Mouse (Mus musculus) CH12.LX (cell line): ENCODE data around the gene Edil3. TPM values are rescaled to one million over a fixed set of nuclear protein-coding genes. Genes with fewer than 3 reads are reported as not detected.

Experiments
- DNase-seq: peaks from one replicate; pipeline ENCODE4 v3.0.0-alpha.2; 2013; ENCODE audit errors: extremely low read depth
- H3K27ac ChIP-seq: 2 replicates; pipeline ENCODE4 v1.5.1; 2012; ENCODE audit warnings: low read depth, mild to moderate bottlenecking, control low read depth, moderate library complexity; ENCODE audit not compliant: insufficient read depth
- H3K27me3 ChIP-seq: replicated peaks from 2 replicates; pipeline ENCODE3; 2012; ENCODE audit warnings: inconsistent platforms
- H3K36me3 ChIP-seq, 2 experiments: replicated peaks in 1 of 2; 2 replicates each; pipeline versions ENCODE3 to v1.6.1; 2012; ENCODE audit warnings: inconsistent platforms in 1 of 2, low read length in 1 of 2, mild to moderate bottlenecking in 1 of 2, mixed read lengths in 1 of 2, moderate library complexity in 1 of 2; ENCODE audit not compliant: control insufficient read depth in 1 of 2, insufficient read depth in 1 of 2
- H3K4me1 ChIP-seq, 2 experiments: 2 replicates each; pipeline ENCODE4 v1.6.1; 2012; ENCODE audit warnings: inconsistent platforms in 1 of 2, moderate library complexity in 1 of 2; ENCODE audit not compliant: insufficient read depth in 2 of 2, control insufficient read depth in 1 of 2
- H3K4me2 ChIP-seq: 2 replicates; pipeline ENCODE4 v1.6.1; 2012; ENCODE audit warnings: low read depth, mild to moderate bottlenecking, control low read depth; ENCODE audit not compliant: poor library complexity, insufficient read depth, severe bottlenecking
- H3K4me3 ChIP-seq, 3 experiments: fragments of 150-350 bp in 1 of 3; sonication (generic) in 1 of 3; replicated peaks in 1 of 3; 2 replicates each; pipeline versions ENCODE3 to v1.5.1; 2011 to 2012; ENCODE audit warnings: low read depth in 2 of 3, low read length in 2 of 3, mild to moderate bottlenecking in 2 of 3, moderate library complexity in 2 of 3, control low read depth in 1 of 3, improper control_type of control experiment in 1 of 3, inconsistent platforms in 1 of 3, mixed read lengths in 1 of 3; ENCODE audit not compliant: poor library complexity in 1 of 3
- H3K79me2 ChIP-seq: replicated peaks from 2 replicates; pipeline ENCODE4 v1.6.1; 2012; ENCODE audit warnings: mild to moderate bottlenecking, moderate library complexity; ENCODE audit not compliant: control insufficient read depth, poor library complexity, insufficient read depth, severe bottlenecking; ENCODE audit errors: extremely low read depth
- H3K9ac ChIP-seq: 2 replicates; pipeline ENCODE4 v1.6.1; 2012; ENCODE audit warnings: low read depth, mild to moderate bottlenecking, control low read depth, moderate library complexity; ENCODE audit not compliant: insufficient read depth
- H3K9me3 ChIP-seq: replicated peaks from 2 replicates; pipeline ENCODE3; 2012; ENCODE audit warnings: low read length, inconsistent platforms, mixed read lengths
- CHD1 ChIP-seq: IDR thresholded peaks from 2 replicates; pipeline ENCODE4 v1.6.1; 2012; ENCODE audit warnings: low read depth, low read length, improper control_type of control experiment, inconsistent platforms
- CHD2 ChIP-seq: IDR thresholded peaks from 2 replicates; pipeline ENCODE4 v1.6.1; 2011; ENCODE audit warnings: low read length, improper control_type of control experiment
- CTCF ChIP-seq, 2 experiments: IDR thresholded peaks in 1 of 2; conservative IDR thresholded peaks in 1 of 2; 2 replicates each; pipeline ENCODE4 v1.5.1; 2011 to 2012; ENCODE audit warnings: low read depth in 2 of 2, low read length in 2 of 2, improper control_type of control experiment in 1 of 2, inconsistent platforms in 1 of 2, mild to moderate bottlenecking in 1 of 2, moderate library complexity in 1 of 2
- GABPA ChIP-seq: IDR thresholded peaks from 2 replicates; pipeline ENCODE4 v1.6.1; 2012; ENCODE audit warnings: low read depth, low read length, improper control_type of control experiment, inconsistent platforms; ENCODE audit not compliant: insufficient replicate concordance
- IRF4 ChIP-seq: IDR thresholded peaks from 2 replicates; pipeline ENCODE4 v1.6.1; 2014; ENCODE audit warnings: low read depth, mild to moderate bottlenecking, inconsistent platforms, low read length, improper control_type of control experiment
- KAT2A ChIP-seq: IDR thresholded peaks from 2 replicates; pipeline ENCODE4 v1.6.1; 2012; ENCODE audit warnings: low read length, improper control_type of control experiment, inconsistent platforms; ENCODE audit not compliant: insufficient replicate concordance
- MEF2A ChIP-seq: IDR thresholded peaks from 2 replicates; pipeline ENCODE4 v1.6.1; 2014; ENCODE audit warnings: low read depth, mild to moderate bottlenecking, inconsistent platforms, low read length, improper control_type of control experiment, borderline replicate concordance
- MXI1 ChIP-seq: IDR thresholded peaks from 2 replicates; pipeline ENCODE4 v1.6.1; 2011; ENCODE audit warnings: mild to moderate bottlenecking, low read depth, low read length, improper control_type of control experiment
- MYC ChIP-seq: IDR thresholded peaks from 2 replicates; pipeline ENCODE4 v1.6.1; 2011; ENCODE audit warnings: low read depth, mild to moderate bottlenecking, improper control_type of control experiment, low read length
- NELFE ChIP-seq: IDR thresholded peaks from 2 replicates; pipeline ENCODE4 v1.6.1; 2011; ENCODE audit warnings: low read depth, low read length, improper control_type of control experiment
- PAX5 ChIP-seq: IDR thresholded peaks from 2 replicates; pipeline ENCODE4 v1.6.1; 2012; ENCODE audit warnings: low read length, inconsistent platforms, mixed read lengths
- POLR2AphosphoS2 ChIP-seq: IDR thresholded peaks from 2 replicates; pipeline ENCODE4 v1.6.1; 2011; ENCODE audit warnings: low read depth, low read length, improper control_type of control experiment
- RAD21 ChIP-seq: IDR thresholded peaks from 2 replicates; pipeline ENCODE4 v1.6.1; 2011; ENCODE audit warnings: low read depth, mild to moderate bottlenecking, low read length, improper control_type of control experiment, moderate library complexity
- RCOR1 ChIP-seq: conservative IDR thresholded peaks from 2 replicates; pipeline ENCODE4 v1.6.1; 2012; ENCODE audit warnings: low read depth, mild to moderate bottlenecking, inconsistent platforms, low read length, improper control_type of control experiment
- UBTF ChIP-seq: IDR thresholded peaks from 2 replicates; pipeline ENCODE4 v1.6.1; 2012; ENCODE audit warnings: low read depth, mild to moderate bottlenecking, inconsistent platforms, low read length, improper control_type of control experiment, moderate library complexity
- USF1 ChIP-seq: IDR thresholded peaks from 2 replicates; pipeline ENCODE4 v1.6.1; 2014; ENCODE audit warnings: low read depth, mild to moderate bottlenecking, inconsistent platforms, low read length, improper control_type of control experiment
- USF2 ChIP-seq: conservative IDR thresholded peaks from 2 replicates; pipeline ENCODE4 v1.6.1; 2011; ENCODE audit warnings: low read depth, low read length, improper control_type of control experiment
- ZC3H11A ChIP-seq: IDR thresholded peaks from 2 replicates; pipeline ENCODE4 v1.6.1; 2012; ENCODE audit warnings: low read depth, mild to moderate bottlenecking, inconsistent platforms, low read length, improper control_type of control experiment
- ZKSCAN1 ChIP-seq: IDR thresholded peaks from 2 replicates; pipeline ENCODE4 v1.6.1; 2012; ENCODE audit warnings: low read depth, inconsistent platforms, low read length, improper control_type of control experiment, borderline replicate concordance
- ZMIZ1 ChIP-seq: IDR thresholded peaks from 2 replicates; pipeline ENCODE4 v1.6.1; 2012; ENCODE audit warnings: low read depth, mild to moderate bottlenecking, inconsistent platforms, low read length, improper control_type of control experiment
- dilution Hi-C: fragments of 300-500 bp; cut with MboI; formaldehyde crosslinking; loops from 2 replicates; pipeline ENCODE4 v1.14.3; 2020; ENCODE audit warnings: low sequenced_read_pairs; ENCODE audit not compliant: extremely low pct_unique_long_range_greater_than_20kb, extremely low pct_ligation_motif_present
- in situ Hi-C: fragments of 300-500 bp; cut with MboI; formaldehyde crosslinking; loops from 3 replicates; pipeline ENCODE4 v1.14.3; 2019; ENCODE audit warnings: low sequenced_read_pairs, low pct_ligation_motif_present, low pct_unique_long_range_greater_than_20kb, mixed read lengths
- polyA plus RNA-seq: library from polyadenylated mRNA; unstranded; fragments of >175 nt; gene quantifications from 2 replicates; pipeline ENCODE4 v1.2.1, GENCODE M21; 2012; ENCODE audit warnings: low read depth; ENCODE audit not compliant: insufficient read length
- total RNA-seq, 2 experiments: library from RNA; depleted of rRNA; stranded (reverse); fragments of 300-350 nt in 1 of 2; fragments of >200 nt in 1 of 2; gene quantifications; 2 replicates each; pipeline ENCODE4 v1.2.3; 2012 to 2014

The Edil3 gene
- total and polyA plus RNA-seq, 3 experiments: not detected

- Histone ChIP-seq H3K4me2 (no peak overlapping the region), H3K9ac (no peak overlapping the region), H3K27ac (no peak overlapping the region), H3K4me1 (no peaks in the 10 kb centered on the region), H3K4me3 (no peak overlapping the region)
- dilution Hi-C loops: no loop called here
- no peak for TF ChIP-seq ZMIZ1
- no peak for TF ChIP-seq RCOR1
- TF ChIP-seq USF1: no peak
- TF ChIP-seq RAD21: no peak
- TF ChIP-seq IRF4: no peak
- no peak for TF ChIP-seq USF2
- no peak for TF ChIP-seq PAX5
- TF ChIP-seq ZKSCAN1: no peak
- TF ChIP-seq CHD2: no peak
- TF ChIP-seq, all 38 proteins: peak for 0
- Histone ChIP-seq H3K36me3 (no peaks in the 10 kb centered on the region), H3K79me2 (no peaks in the 10 kb centered on the region), H3K27me3 (no peaks in the 10 kb centered on the region), H3K9me3 (no peaks in the 10 kb centered on the region)
- DNase-seq: no peak
- in situ Hi-C loops: no loop called here
These were observed 254.9 kb downstream of the Edil3 start for GRCm38 (mm10) chr13:89076212-89076611.

- Histone ChIP-seq H3K9ac (no peak overlapping the region), H3K4me2 (no peak overlapping the region), H3K4me3 (no peak overlapping the region), H3K4me1 (no peaks in the 10 kb centered on the region), H3K27me3 (no peaks in the 10 kb centered on the region), H3K9me3 (no peaks in the 10 kb centered on the region), H3K79me2 (no peaks in the 10 kb centered on the region), H3K36me3 (no peaks in the 10 kb centered on the region), H3K27ac (no peak overlapping the region)
- in situ Hi-C loops (no loop called here), dilution Hi-C loops (no loop called here)
- no peak for TF ChIP-seq NELFE
- no peak for TF ChIP-seq MYC
- TF ChIP-seq MXI1: no peak
- TF ChIP-seq GABPA: no peak
- TF ChIP-seq UBTF: no peak
- TF ChIP-seq POLR2AphosphoS2: no peak
- TF ChIP-seq CHD1: no peak
- no peak for TF ChIP-seq CTCF (conservative IDR thresholded peaks at IDR 0.05 in 1 of 2, IDR thresholded peaks at IDR 0.05 in 1 of 2; ENCODE audit: low read depth in 2 of 2, low read length in 2 of 2)
- TF ChIP-seq ZC3H11A: no peak
- no peak for TF ChIP-seq MEF2A
- no peak for TF ChIP-seq KAT2A
- no peak for DNase-seq
These were observed 284.6 kb downstream of the Edil3 start for GRCm38 (mm10) chr13:89105889-89106288.
